Mouse (Mus musculus): ENCODE data around the gene Chrna4. TPM values are rescaled to one million over a fixed set of nuclear protein-coding genes. Genes with fewer than 3 reads are reported as not detected.

The Chrna4 gene
- polyA plus RNA-seq (2016; fragmentation: Nextera tagmentation; extraction: Ambion mirVana) = 0.19 and 0.31 TPM in 2 replicates

- Histone ChIP-seq H3K27ac (ENCODE audit: poor library complexity, severe bottlenecking) (no peak within 1 kb of the TSS), H3K27me3 (replicated peaks) (peaks cover 98% of the 10 kb centered on the region), H3K9me3 (replicated peaks) (no peaks in the 10 kb centered on the region), H3K4me2 (no peak within 1 kb of the TSS), H3K36me3 (no peaks in the 10 kb centered on the region), H3K4me3 (no peak within 1 kb of the TSS), H3K9ac (no peak within 1 kb of the TSS), H3K4me1 (replicated peaks) (peaks cover 23% of the 10 kb centered on the region)
- ATAC-seq (ENCODE audit: insufficient number of reproducible peaks, low FRiP score) = no peak
- WGBS = 62% methylated on average over 3 of the region's 3 CpGs
Measured at GRCm38 (mm10) chr2:181043437-181043836, at the start of gene Chrna4. TSS of gene Chrna4 (minus strand) at chr2:181043546.

- WGBS = 65% methylated on average over 3 of the region's 3 CpGs
Measured at GRCm38 (mm10) chr2:181090123-181090522, 46.8 kb upstream of the Chrna4 start.

GRCm38 (mm10) chr2:181084997-181085396, 41.7 kb upstream of the Chrna4 start:
- no peak overlapping the region for H3K4me2 ChIP-seq
- ATAC-seq (ENCODE audit: insufficient number of reproducible peaks, low FRiP score) = no peak
- no peak overlapping the region for H3K4me3 ChIP-seq
- H3K36me3 ChIP-seq = no peaks in the 10 kb centered on the region
- 0 out of 2 replicates have a peak, but pooled peaks cover 4% of the 10 kb centered on the region for H3K4me1 ChIP-seq (replicated peaks)
- H3K27ac ChIP-seq (ENCODE audit: poor library complexity, severe bottlenecking) = no peak overlapping the region
- no peaks in the 10 kb centered on the region for H3K9me3 ChIP-seq (replicated peaks)
- peaks cover 44% of the 10 kb centered on the region for H3K27me3 ChIP-seq (replicated peaks)
- no peak overlapping the region for H3K9ac ChIP-seq
- 64% methylated on average over 8 of the region's 8 CpGs for WGBS

More at GRCm38 (mm10) chr2:181090123-181090522, 46.8 kb upstream of the Chrna4 start:
- no peak for ATAC-seq (ENCODE audit: insufficient number of reproducible peaks, low FRiP score)
- Histone ChIP-seq H3K9ac (no peak overlapping the region), H3K4me3 (no peak overlapping the region), H3K4me2 (no peak overlapping the region), H3K4me1 (replicated peaks) (no peaks in the 10 kb centered on the region), H3K27me3 (replicated peaks) (peaks cover 60% of the 10 kb centered on the region), H3K36me3 (no peaks in the 10 kb centered on the region), H3K9me3 (replicated peaks) (no peaks in the 10 kb centered on the region), H3K27ac (ENCODE audit: poor library complexity, severe bottlenecking) (no peak overlapping the region)

GRCm38 (mm10) chr2:181083945-181084344, 40.6 kb upstream of the Chrna4 start:
- 47% methylated on average over 4 of the region's 4 CpGs for WGBS
- Histone ChIP-seq H3K4me2 (no peak overlapping the region), H3K4me3 (no peak overlapping the region), H3K27me3 (replicated peaks) (peaks cover 36% of the 10 kb centered on the region), H3K9me3 (replicated peaks) (no peaks in the 10 kb centered on the region), H3K4me1 (replicated peaks) (0 out of 2 replicates have a peak, but pooled peaks cover 4% of the 10 kb centered on the region), H3K36me3 (no peaks in the 10 kb centered on the region), H3K27ac (ENCODE audit: poor library complexity, severe bottlenecking) (no peak overlapping the region), H3K9ac (no peak overlapping the region)
- no peak for ATAC-seq (ENCODE audit: insufficient number of reproducible peaks, low FRiP score)

GRCm38 (mm10) chr2:181080886-181081285, 37.5 kb upstream of the Chrna4 start:
- whole genome bisulfite sequencing = 56% methylated on average over 5 of the region's 5 CpGs
- Histone ChIP-seq H3K27ac (ENCODE audit: poor library complexity, severe bottlenecking) (no peak overlapping the region), H3K4me3 (no peak overlapping the region), H3K36me3 (no peaks in the 10 kb centered on the region), H3K9ac (no peak overlapping the region), H3K4me1 (replicated peaks) (0 out of 2 replicates have a peak, but pooled peaks cover 4% of the 10 kb centered on the region), H3K27me3 (replicated peaks) (peaks cover 35% of the 10 kb centered on the region), H3K9me3 (replicated peaks) (no peaks in the 10 kb centered on the region), H3K4me2 (no peak overlapping the region)
- no peak for ATAC-seq (ENCODE audit: insufficient number of reproducible peaks, low FRiP score)

- peaks cover 31% of the 10 kb centered on the region for H3K27me3 ChIP-seq (replicated peaks)
- no peak overlapping the region for H3K4me2 ChIP-seq
- H3K4me1 ChIP-seq (replicated peaks) = 0 out of 2 replicates have a peak, but pooled peaks cover 4% of the 10 kb centered on the region
- H3K36me3 ChIP-seq = no peaks in the 10 kb centered on the region
- WGBS = 80% methylated on average over 2 of the region's 2 CpGs
- no peak overlapping the region for H3K9ac ChIP-seq
- H3K4me3 ChIP-seq = no peak overlapping the region
- no peak overlapping the region for H3K27ac ChIP-seq (ENCODE audit: poor library complexity, severe bottlenecking)
- no peak for ATAC-seq (ENCODE audit: insufficient number of reproducible peaks, low FRiP score)
- H3K9me3 ChIP-seq (replicated peaks) = no peaks in the 10 kb centered on the region
Measured at GRCm38 (mm10) chr2:181079518-181079917, 36.2 kb upstream of the Chrna4 start.

- H3K9ac ChIP-seq = no peak overlapping the region
- H3K4me2 ChIP-seq = no peak overlapping the region
- no peak for ATAC-seq (ENCODE audit: insufficient number of reproducible peaks, low FRiP score)
- H3K27ac ChIP-seq (ENCODE audit: poor library complexity, severe bottlenecking) = no peak overlapping the region
- 62% methylated on average over 2 of the region's 2 CpGs for WGBS
- H3K9me3 ChIP-seq (replicated peaks) = no peaks in the 10 kb centered on the region
- no peak overlapping the region for H3K4me3 ChIP-seq
- 0 out of 2 replicates have a peak, but pooled peaks cover 4% of the 10 kb centered on the region for H3K4me1 ChIP-seq (replicated peaks)
- peaks cover 34% of the 10 kb centered on the region for H3K27me3 ChIP-seq (replicated peaks)
- H3K36me3 ChIP-seq = no peaks in the 10 kb centered on the region
Measured at GRCm38 (mm10) chr2:181078908-181079307, 35.6 kb upstream of the Chrna4 start.

- H3K27me3 ChIP-seq (replicated peaks) = peaks cover 38% of the 10 kb centered on the region
- H3K4me3 ChIP-seq = no peak overlapping the region
- no peaks in the 10 kb centered on the region for H3K4me1 ChIP-seq (replicated peaks)
- H3K9ac ChIP-seq = no peak overlapping the region
- ATAC-seq (ENCODE audit: insufficient number of reproducible peaks, low FRiP score) = no peak
- no peak overlapping the region for H3K4me2 ChIP-seq
- no peak overlapping the region for H3K27ac ChIP-seq (ENCODE audit: poor library complexity, severe bottlenecking)
- WGBS = 82% methylated on average over 12 of the region's 12 CpGs
- H3K36me3 ChIP-seq = no peaks in the 10 kb centered on the region
- H3K9me3 ChIP-seq (replicated peaks) = no peaks in the 10 kb centered on the region
Measured at GRCm38 (mm10) chr2:181075501-181075900, 32.2 kb upstream of the Chrna4 start.

- Histone ChIP-seq H3K9ac (no peak overlapping the region), H3K4me1 (replicated peaks) (no peaks in the 10 kb centered on the region), H3K27me3 (replicated peaks) (peaks cover 39% of the 10 kb centered on the region), H3K27ac (ENCODE audit: poor library complexity, severe bottlenecking) (no peak overlapping the region), H3K4me2 (no peak overlapping the region), H3K9me3 (replicated peaks) (no peaks in the 10 kb centered on the region), H3K36me3 (no peaks in the 10 kb centered on the region), H3K4me3 (no peak overlapping the region)
- no peak for ATAC-seq (ENCODE audit: insufficient number of reproducible peaks, low FRiP score)
- 9% methylated on average over 1 of the region's 1 CpGs for WGBS
Measured at GRCm38 (mm10) chr2:181072403-181072714, 29.0 kb upstream of the Chrna4 start.

GRCm38 (mm10) chr2:181071706-181072402, 28.5 kb upstream of the Chrna4 start:
- no peak overlapping the region for H3K27ac ChIP-seq (ENCODE audit: poor library complexity, severe bottlenecking)
- H3K27me3 ChIP-seq (replicated peaks) = peaks cover 37% of the 10 kb centered on the region
- H3K4me1 ChIP-seq (replicated peaks) = no peaks in the 10 kb centered on the region
- ATAC-seq (ENCODE audit: insufficient number of reproducible peaks, low FRiP score) = peak; percentile 36; the same call in 1 of the 2 replicates
- H3K9ac ChIP-seq = no peak overlapping the region
- H3K4me3 ChIP-seq = no peak overlapping the region
- no peaks in the 10 kb centered on the region for H3K36me3 ChIP-seq
- 54% methylated on average over 7 of the region's 7 CpGs for WGBS
- no peak overlapping the region for H3K4me2 ChIP-seq
- H3K9me3 ChIP-seq (replicated peaks) = no peaks in the 10 kb centered on the region

- Histone ChIP-seq H3K4me1 (replicated peaks) (no peaks in the 10 kb centered on the region), H3K27ac (ENCODE audit: poor library complexity, severe bottlenecking) (no peak overlapping the region), H3K9ac (no peak overlapping the region), H3K4me3 (no peak overlapping the region), H3K9me3 (replicated peaks) (no peaks in the 10 kb centered on the region), H3K4me2 (no peak overlapping the region), H3K36me3 (no peaks in the 10 kb centered on the region), H3K27me3 (replicated peaks) (peaks cover 40% of the 10 kb centered on the region)
- 52% methylated on average over 7 of the region's 7 CpGs for WGBS
- no peak for ATAC-seq (ENCODE audit: insufficient number of reproducible peaks, low FRiP score)
Measured at GRCm38 (mm10) chr2:181070136-181070535, 26.8 kb upstream of the Chrna4 start.

GRCm38 (mm10) chr2:181068499-181068898, 25.2 kb upstream of the Chrna4 start:
- Histone ChIP-seq H3K4me3 (no peak overlapping the region), H3K9ac (no peak overlapping the region), H3K27me3 (replicated peaks) (peaks cover 44% of the 10 kb centered on the region), H3K9me3 (replicated peaks) (no peaks in the 10 kb centered on the region), H3K27ac (ENCODE audit: poor library complexity, severe bottlenecking) (no peak overlapping the region), H3K4me1 (replicated peaks) (no peaks in the 10 kb centered on the region), H3K4me2 (no peak overlapping the region), H3K36me3 (no peaks in the 10 kb centered on the region)
- ATAC-seq (ENCODE audit: insufficient number of reproducible peaks, low FRiP score) = no peak
- WGBS = 73% methylated on average over 5 of the region's 5 CpGs
